Mouse (Mus musculus) thymus, postnatal 0 days (tissue): ENCODE data around the gene Creb3l2. TPM values are rescaled to one million over a fixed set of nuclear protein-coding genes. Genes with fewer than 3 reads are reported as not detected.

ENCODE experiments used
- DNase-seq: peaks from one replicate; pipeline ENCODE4 v3.0.0-alpha.2; 2015; ENCODE audit warnings: low spot score
- polyA plus RNA-seq: library from polyadenylated mRNA; unstranded; fragments of >200 nt; fragmentation: Nextera tagmentation; extraction: Ambion mirVana; gene quantifications from 2 replicates; pipeline ENCODE4 v1.2.1, GENCODE M21; 2015

The Creb3l2 gene
- polyA plus RNA-seq, 1 experiment from 2014 or later, result 6.6 TPM

GRCm38 (mm10) chr6:37328671-37329070, 113.3 kb downstream of the Creb3l2 start:
- DNase-seq, result no peak

DNA sequence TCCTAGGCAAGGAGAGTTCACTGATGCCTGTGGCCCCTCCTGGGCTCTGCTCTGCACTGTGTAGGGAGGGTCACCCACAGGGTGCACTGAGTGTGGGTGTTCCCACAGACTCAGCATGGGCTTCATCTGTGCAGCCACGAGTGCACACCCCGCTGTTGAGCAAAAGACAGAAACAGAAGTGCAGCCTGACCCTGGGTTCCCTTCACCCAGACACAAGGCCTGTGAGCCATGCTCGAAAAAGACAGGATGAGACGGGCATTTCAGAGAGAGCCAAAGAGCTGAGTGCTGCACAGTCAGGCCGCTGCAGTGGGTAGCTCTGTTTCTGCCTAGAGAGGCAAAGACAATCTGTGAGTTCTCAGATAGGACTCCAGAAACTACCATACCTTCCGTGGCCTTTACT, 114.4 kb downstream of the Creb3l2 start:
- no peak for DNase-seq

DNA sequence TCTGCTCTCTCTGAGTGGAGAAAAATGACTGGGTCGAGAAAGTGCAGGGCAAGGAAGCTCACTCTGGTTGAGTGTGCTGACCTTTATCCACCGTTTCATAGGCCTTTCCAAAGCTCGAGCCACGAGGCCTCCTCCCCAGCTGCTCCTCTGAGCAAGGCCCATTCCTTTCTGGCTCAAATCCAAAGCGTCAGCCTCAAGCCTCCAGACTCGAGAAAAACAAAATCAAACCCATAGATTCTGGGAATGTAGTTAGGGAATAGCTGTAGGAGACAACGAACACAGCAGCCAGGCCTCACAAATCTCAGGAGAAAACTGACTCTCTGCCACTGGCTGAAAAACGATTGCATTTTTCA, 115.4 kb downstream of the Creb3l2 start:
- no peak for DNase-seq

- no peak for DNase-seq
These were observed 115.9 kb downstream of the Creb3l2 start for GRCm38 (mm10) chr6:37325906-37326602.

DNA sequence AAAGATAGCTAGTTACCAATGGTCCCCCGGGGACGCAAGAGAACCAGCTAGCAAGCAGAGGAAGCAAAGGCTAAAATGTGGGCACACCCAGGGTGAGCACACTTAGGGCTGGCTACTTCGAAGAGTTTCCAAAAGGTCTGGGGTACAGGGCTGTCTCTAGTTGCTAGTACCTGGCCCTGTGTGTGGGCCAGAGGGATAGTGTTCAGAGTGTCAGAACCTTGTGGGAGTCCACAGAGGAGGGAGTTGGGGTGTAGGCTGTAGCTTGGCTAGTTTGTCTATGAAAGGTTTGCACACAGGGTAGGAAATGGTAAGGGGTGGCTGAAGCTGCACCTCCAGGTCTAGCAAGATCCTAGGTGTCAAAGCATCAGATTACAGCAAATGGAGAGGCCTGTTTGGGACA, 116.9 kb downstream of the Creb3l2 start:
- no peak for DNase-seq

DNA sequence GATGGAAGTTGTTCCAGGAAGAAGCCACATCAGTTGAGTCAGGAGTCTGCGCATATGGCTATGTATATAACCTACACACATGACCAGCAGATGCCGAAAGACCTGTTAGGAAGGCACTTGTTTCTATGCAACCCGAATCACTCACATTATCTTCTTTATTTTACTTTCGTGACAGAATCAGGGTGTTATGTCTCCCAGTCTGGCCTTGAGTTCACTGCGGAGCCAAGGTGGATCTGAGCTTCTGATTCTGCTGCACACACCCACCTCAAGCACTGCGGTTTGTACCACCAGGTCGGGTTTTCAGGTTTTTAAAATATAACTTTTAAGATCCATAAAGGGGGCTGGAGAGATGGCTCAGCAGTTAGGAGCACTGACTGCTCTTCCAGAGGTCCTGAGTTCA, 119.3 kb downstream of the Creb3l2 start:
- DNase-seq, result no peak

- DNase-seq, result no peak
These were observed 119.9 kb downstream of the Creb3l2 start for GRCm38 (mm10) chr6:37322088-37322487.

GRCm38 (mm10) chr6:37317904-37318303, 124.0 kb downstream of the Creb3l2 start:
- no peak for DNase-seq

GRCm38 (mm10) chr6:37315440-37315839, 126.5 kb downstream of the Creb3l2 start:
- DNase-seq, result no peak

- no peak for DNase-seq
These were observed 131.3 kb downstream of the Creb3l2 start for GRCm38 (mm10) chr6:37310601-37311000.

DNA sequence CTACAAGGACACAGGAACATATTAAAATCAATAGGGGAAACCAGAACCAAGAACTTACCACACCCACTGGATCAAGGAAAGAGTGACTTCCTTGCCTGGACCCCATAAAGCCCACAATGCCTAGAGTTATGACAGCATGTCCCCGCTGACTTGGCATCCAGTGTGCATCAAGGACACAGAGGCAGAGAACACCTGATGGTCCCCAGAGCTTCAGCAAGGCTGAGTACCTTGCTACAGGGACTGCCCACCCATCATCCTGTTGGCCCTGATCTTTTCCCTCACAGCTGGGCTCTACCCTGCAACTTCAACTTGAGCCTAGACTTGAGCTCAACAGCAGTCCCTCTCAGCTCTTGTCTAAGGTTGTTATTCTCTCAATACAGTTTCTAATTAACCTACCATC, 135.3 kb downstream of the Creb3l2 start:
- DNase-seq, result no peak

GRCm38 (mm10) chr6:37300492-37300891, 141.5 kb downstream of the Creb3l2 start:
- DNase-seq, result no peak

DNA sequence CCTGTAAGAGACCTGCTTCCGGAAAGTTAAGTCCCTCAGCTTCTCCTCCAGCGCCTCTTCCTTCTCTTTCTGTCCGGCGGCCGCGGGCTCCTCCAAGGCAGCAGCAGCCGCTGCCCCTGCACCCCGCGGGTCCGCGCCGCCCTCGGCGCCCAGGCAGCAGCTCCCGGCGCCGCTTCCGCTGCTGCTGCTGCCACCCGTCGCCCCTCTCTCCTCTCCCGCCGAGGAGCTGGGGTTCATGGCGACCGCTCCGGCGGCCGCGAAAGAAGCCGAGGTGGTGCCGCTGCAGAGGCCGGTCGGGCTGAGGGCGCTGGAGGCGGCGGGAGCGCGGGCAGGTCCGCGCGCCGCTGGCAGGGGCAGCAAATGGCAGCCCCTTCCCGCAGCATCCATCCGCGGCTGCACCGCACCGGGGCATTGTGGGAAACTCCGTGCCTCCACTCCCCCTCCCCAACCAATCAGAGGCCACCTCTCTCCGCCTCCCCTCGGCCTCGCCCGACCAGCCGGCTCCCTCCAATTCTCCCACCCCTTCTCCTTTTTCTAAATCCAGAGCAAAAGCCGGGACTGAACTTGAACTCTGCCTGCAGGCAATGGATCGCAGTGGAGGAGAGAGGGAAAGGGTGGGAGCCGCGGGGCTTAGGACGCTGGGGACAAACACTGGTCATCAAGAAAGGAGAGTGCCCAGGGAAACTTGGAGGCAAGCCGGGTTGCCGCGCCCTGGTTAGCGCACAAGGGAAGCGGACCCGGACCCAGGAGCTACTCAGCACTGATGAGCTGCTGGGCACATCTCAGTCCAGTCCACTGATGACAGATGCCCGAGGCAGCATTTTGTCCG, 142.2 kb downstream of the Creb3l2 start, which contains the start of gene Dgki:
Gene Dgki (minus strand): TSS at position 623 of the 829 bp plus-strand sequence.
- DNase-seq, result no peak

DNA sequence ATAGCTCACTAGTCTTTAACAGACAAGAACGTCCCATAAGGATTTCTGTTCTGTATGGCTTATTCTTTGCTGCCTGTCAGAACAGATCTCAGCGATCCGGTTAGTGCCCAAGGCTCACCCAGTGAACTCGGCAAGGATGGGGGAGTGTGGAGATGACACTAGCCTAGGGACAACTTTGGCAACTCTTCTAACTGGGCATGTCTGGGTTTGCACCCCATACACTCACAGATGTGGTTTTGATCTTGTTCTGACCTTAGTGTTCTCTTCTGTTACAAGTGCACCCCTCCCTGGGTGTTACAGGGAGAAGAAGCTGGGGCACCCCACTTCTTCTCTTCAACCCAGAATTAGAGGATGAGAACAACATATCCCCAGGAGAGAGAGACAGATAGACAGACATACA, 143.0 kb downstream of the Creb3l2 start:
- no peak for DNase-seq

- DNase-seq, result no peak
These were observed 144.0 kb downstream of the Creb3l2 start for GRCm38 (mm10) chr6:37297744-37298482.

DNA sequence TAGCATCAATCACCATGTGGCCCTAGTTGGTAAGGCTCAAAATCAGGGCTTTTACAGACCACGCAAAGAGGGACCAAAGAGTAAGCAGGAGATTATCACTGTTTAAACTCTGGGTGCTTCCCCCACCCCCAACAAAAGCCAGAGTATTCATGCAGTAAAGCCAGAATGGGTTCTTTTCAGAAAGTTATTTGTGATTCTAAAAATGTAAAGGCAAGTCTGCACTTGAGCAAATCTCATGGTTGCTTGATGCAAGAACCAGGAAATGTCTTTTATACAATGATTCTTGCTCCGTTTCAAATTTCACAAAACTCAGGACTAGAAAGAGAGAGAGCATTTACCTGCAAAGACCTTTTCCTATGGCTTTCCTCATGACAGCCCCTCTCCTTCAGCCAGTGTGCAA, 149.9 kb downstream of the Creb3l2 start:
- no peak for DNase-seq

DNA sequence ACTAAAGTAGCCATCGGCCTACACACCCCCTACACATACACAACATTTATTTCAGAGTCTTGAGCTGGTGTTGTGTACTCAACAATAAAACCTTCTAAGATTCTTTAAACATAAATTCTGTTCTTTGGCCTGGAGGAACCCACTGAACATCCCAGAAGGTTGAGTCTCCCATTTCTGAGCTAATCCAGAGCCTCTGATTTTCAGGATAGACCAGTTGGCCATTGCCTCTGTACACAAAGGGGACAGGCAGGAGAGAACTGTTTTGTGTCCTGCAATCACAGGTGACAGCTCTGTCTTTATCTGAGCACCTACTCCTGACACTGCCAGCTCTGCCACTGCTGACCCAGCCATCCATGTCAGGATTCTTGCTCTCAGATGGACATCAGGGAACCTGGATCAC, 150.8 kb downstream of the Creb3l2 start:
- DNase-seq, result no peak

GRCm38 (mm10) chr6:37290691-37291090, 151.3 kb downstream of the Creb3l2 start:
- no peak for DNase-seq

GRCm38 (mm10) chr6:37286134-37286533, 155.8 kb downstream of the Creb3l2 start:
- DNase-seq, result no peak

DNA sequence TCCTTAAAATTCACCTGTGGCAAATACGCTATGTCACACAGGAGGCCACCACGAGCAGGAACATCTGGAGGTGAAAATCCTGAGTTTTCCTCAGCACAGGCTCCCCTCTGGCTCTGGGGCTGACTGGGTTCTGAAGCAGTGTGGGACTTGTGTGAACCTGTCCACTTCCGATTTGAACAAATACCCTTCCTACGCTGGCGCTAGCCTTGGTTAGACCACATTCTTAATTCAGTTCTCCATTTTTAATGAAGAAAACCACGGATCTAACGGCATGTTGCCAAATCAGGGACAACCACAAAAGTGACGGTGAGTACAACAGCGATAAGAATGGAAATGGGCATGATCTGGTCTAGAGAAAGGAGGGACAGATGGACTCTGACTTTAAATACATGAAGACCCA, 157.1 kb downstream of the Creb3l2 start:
- DNase-seq, result no peak

- DNase-seq, result no peak
These were observed 158.6 kb downstream of the Creb3l2 start for GRCm38 (mm10) chr6:37283336-37283735.

- no peak for DNase-seq
These were observed 159.3 kb downstream of the Creb3l2 start for GRCm38 (mm10) chr6:37282659-37283058.
